Mouse (Mus musculus): ENCODE results near the gene Ptcd2.

GRCm38 (mm10) chr13:99341504-99341903 is 3.0 kb downstream of the Ptcd2 start:
- no peak for TF ChIP-seq CTCF (IDR thresholded peaks at IDR 0.05; ENCODE audit: insufficient read depth, low read length)
- TF ChIP-seq POLR2A (IDR thresholded peaks at IDR 0.05; ENCODE audit: borderline replicate concordance, extremely low read depth, low read depth, low read length) = no peak

All from lung, adult 2 months (tissue).